Mouse (Mus musculus): ENCODE measurements around the gene Psmg3. TPM values are rescaled to one million over a fixed set of nuclear protein-coding genes. Genes with fewer than 3 reads are reported as not detected.

Psmg3 gene
- 0.47 TPM for polyA plus RNA-seq (2014; fragmentation: Illumina TruSeq; extraction: RNeasy Lipid Tissue Mini Kit (QIAGEN cat#74804); ENCODE audit: low read depth, low replicate concordance)

GRCm38 (mm10) chr5:139826357-139827055, at the start of gene Psmg3, which contains the start of gene Gm26938:
Gene Psmg3, minus strand, starts transcription at chr5:139826885.
Gene Gm26938, minus strand, starts transcription at chr5:139826407.

GRCm38 (mm10) chr5:139819538-139820181, 7.0 kb downstream of the Psmg3 start, which contains the start of gene Tmem184a:
Gene Tmem184a, minus strand, starts transcription at chr5:139819917.

GRCm38 (mm10) chr5:139791227-139792158, 35.2 kb downstream of the Psmg3 start, which contains the start of gene Mafk:
Gene Mafk, plus strand, starts transcription at chr5:139791513.

DNA sequence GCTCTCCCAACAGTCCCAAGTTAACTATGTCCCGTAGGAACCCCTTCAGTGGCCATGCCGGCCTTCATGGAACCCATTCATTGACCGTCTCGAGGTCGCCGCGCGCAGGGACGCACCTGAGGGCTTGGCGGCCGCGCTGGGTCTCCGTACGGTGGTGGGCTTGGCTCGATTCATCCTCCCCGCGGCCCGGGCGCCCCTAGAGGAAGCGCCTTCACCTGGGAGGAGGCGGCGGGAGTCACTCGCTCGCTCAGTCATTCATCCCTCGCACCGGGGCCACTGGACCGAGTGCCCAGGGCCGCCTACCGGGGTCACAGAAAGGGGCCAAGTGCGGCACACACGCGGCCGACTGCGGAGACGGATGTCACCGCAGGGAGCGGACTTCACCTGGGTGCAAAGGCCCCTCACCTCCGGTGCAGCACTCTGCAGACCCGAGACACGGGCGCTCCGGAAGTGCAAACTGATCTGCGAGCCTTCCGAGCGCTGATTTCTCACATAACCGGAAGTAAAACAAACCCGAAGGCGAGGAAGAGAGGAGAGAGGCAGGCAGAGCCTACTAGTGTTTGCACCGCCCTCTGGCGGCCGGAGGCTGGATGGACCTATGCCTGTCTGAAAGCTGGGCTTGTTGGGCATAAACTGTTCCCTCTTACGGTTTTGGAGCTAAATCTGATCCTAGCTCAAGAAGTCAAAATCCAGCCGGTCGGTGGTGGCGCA, 51.3 kb downstream of the Psmg3 start, which contains the start of gene Ints1:
Gene Ints1, minus strand, starts transcription at position 459 of the 711 bp plus-strand sequence.

Other genes with a start within 250 kb of the Psmg3 start
- gene Micall2, start 90.5 kb downstream of the Psmg3 start, polyA plus RNA-seq (2014; fragmentation: Illumina TruSeq; extraction: RNeasy Lipid Tissue Mini Kit (QIAGEN cat#74804); ENCODE audit: low read depth, low replicate concordance): 0.66 TPM
- gene Ints1, start 51.2 kb downstream of the Psmg3 start, polyA plus RNA-seq (2014; fragmentation: Illumina TruSeq; extraction: RNeasy Lipid Tissue Mini Kit (QIAGEN cat#74804); ENCODE audit: low read depth, low replicate concordance): 1.5 TPM
- gene Mafk, start 35.4 kb downstream of the Psmg3 start, polyA plus RNA-seq (2014; fragmentation: Illumina TruSeq; extraction: RNeasy Lipid Tissue Mini Kit (QIAGEN cat#74804); ENCODE audit: low read depth, low replicate concordance): 16.5 TPM
- 2.3 TPM for gene Tmem184a, start 7.0 kb downstream of the Psmg3 start, polyA plus RNA-seq (2014; fragmentation: Illumina TruSeq; extraction: RNeasy Lipid Tissue Mini Kit (QIAGEN cat#74804); ENCODE audit: low read depth, low replicate concordance)
- gene Gm26938, start 478 bp downstream of the Psmg3 start, polyA plus RNA-seq (2014; fragmentation: Illumina TruSeq; extraction: RNeasy Lipid Tissue Mini Kit (QIAGEN cat#74804); ENCODE audit: low read depth, low replicate concordance): not detected
- gene Elfn1, start 81.1 kb upstream of the Psmg3 start, polyA plus RNA-seq (2014; fragmentation: Illumina TruSeq; extraction: RNeasy Lipid Tissue Mini Kit (QIAGEN cat#74804); ENCODE audit: low read depth, low replicate concordance): not detected